In the genomic region with DNA sequence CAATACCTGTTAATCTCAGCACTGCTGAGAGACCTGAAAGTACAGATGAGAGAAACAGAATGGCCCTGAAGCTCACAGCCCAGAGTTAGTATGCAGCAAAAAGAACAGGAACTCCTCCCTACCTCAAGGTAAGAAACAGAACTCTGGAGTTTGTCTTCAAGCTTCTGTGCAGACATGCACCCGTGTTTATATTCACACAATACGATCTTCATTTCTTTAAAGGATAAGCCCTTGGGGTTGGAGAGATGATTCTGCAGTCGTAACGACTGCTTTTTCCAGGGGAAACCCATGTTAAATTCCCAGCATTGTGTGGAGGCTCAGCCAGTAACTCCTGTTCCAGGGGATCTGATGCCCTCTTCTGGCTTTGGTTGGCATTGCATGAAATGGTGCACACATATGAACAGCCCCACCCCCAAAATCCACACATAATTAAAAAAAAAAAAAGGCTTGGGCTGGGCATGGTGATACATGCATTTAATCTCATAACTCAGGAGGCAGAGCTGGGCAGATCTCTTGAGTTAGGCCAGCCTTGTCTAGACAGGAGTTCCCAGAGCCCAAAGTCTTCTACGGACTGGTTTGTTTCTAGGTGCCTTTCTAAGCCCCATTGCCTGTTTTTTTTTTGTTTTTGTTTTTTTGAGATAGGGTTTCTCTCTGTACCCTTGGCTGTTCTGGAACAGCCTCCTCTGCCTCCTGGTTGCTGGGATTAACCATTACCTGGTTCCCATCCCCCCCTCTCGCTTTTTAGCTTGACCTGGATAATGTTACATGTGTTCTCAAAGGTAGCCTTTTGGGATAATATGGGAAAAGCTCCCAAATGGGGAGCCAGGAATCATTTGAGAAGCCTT, we compare ENCODE assay signal across 8 mouse cellular contexts. TPM values are rescaled to one million over a fixed set of nuclear protein-coding genes. Genes with fewer than 3 reads are reported as not detected.
DNase-seq lines count a peak whose midpoint lies in the region; ATAC-seq and TF ChIP-seq lines count a peak whose summit lies in the region.

No protein-coding gene starts in this region.

- H3K9ac ChIP-seq in intestine, embryonic 14.5 days (ENCODE audit: low read length), result no peak overlapping the region

- H3K4me1 ChIP-seq in intestine, embryonic 14.5 days (replicated peaks; ENCODE audit: control insufficient read depth, insufficient read depth, low read length), result peaks cover 8% of the 10 kb centered on the region
- H3K4me1 ChIP-seq in spleen, adult 2 months (ENCODE audit: control insufficient read depth, insufficient read depth, insufficient read length), result peaks cover 5% of the 10 kb centered on the region; the same call in 1 of the 2 replicates

- 53% methylated on average over 6 of the region's 6 CpGs for whole genome bisulfite sequencing in intestine, embryonic 14.5 days
- WGBS in spleen, adult 2 months, result 54% methylated on average over 6 of the region's 6 CpGs

- ATAC-seq in intestine, embryonic 14.5 days (replicated peaks; ENCODE audit: low FRiP score, low TSS enrichment, low read depth), result no peak; the same call in 1 of the 2 replicates
- ATAC-seq in megakaryocyte progenitor cell, adult 5-6 weeks (replicated peaks; ENCODE audit: poor library complexity), result peak; percentile 68

- peak overlapping the region; percentile 30; the same call in 1 of the 2 replicates for H3K4me3 ChIP-seq in intestine, embryonic 14.5 days (ENCODE audit: low read depth, low read length)
- H3K4me3 ChIP-seq in spleen, adult 2 months (ENCODE audit: extremely low read depth, insufficient read depth, insufficient read length), result no peak overlapping the region

- TF ChIP-seq POLR2A in spleen, adult 2 months (IDR thresholded peaks at IDR 0.05; ENCODE audit: low read depth, low read length), result no peak

- no peak overlapping the region for H3K27ac ChIP-seq in intestine, embryonic 14.5 days (ENCODE audit: low read depth)
- no peak overlapping the region for H3K27ac ChIP-seq in spleen, adult 2 months (ENCODE audit: insufficient read depth, low read length)

- H3K36me3 ChIP-seq in intestine, embryonic 14.5 days (ENCODE audit: control insufficient read depth, insufficient read depth, low read length), result peaks cover 42% of the 10 kb centered on the region
- H3K36me3 ChIP-seq in spleen, adult 2 months (ENCODE audit: control insufficient read depth, insufficient read depth, low read length), result peaks cover 11% of the 10 kb centered on the region

- H3K9me3 ChIP-seq in intestine, embryonic 14.5 days (ENCODE audit: control insufficient read depth, low read length), result no peaks in the 10 kb centered on the region

- peak; percentile 65 to 85 for DNase-seq in heart, adult 18-20 months
- DNase-seq in heart, postnatal 25 days (ENCODE audit: low spot score), result no peak
- peak; percentile 57 for DNase-seq in cerebellum, adult 9-11 months
- peak; percentile 57 to 64 for DNase-seq in frontal cortex, postnatal 25 days (ENCODE audit: low spot score in 2 of 2)
- peak; percentile 94 for DNase-seq in intestine, embryonic 14.5 days (ENCODE audit: low spot score)
- peak; percentile 78 to 86 for DNase-seq in left cerebral cortex, postnatal 14 days (ENCODE audit: low spot score in 2 of 2)
- peak; percentile 44 to 76 for DNase-seq in spleen, adult 2 months (ENCODE audit: low read depth in 1 of 2, low spot score in 2 of 2)

- peak overlapping the region; percentile 55 for H3K4me2 ChIP-seq in intestine, embryonic 14.5 days (ENCODE audit: low read length)

- peak; percentile 25; the same call in 1 of the 2 replicates for TF ChIP-seq CTCF in spleen, adult 2 months (IDR thresholded peaks at IDR 0.05; ENCODE audit: extremely low read depth, insufficient read depth, insufficient read length, insufficient replicate concordance)

- intact Hi-C loops in heart, postnatal 25 days (cut with DNase I), result no loop called here
- intact Hi-C loops in left cerebral cortex, postnatal 14 days (cut with DNase I), result no loop called here

- no peaks in the 10 kb centered on the region for H3K27me3 ChIP-seq in intestine, embryonic 14.5 days (replicated peaks; ENCODE audit: control insufficient read depth, insufficient read depth, low read length)
- H3K27me3 ChIP-seq in spleen, adult 2 months (ENCODE audit: control insufficient read depth, insufficient read depth, low read length), result no peaks in the 10 kb centered on the region

RNA-seq across cellular contexts. Expression of gene Pycard, which starts 1.8 kb away (rescaled TPM):
- 10 to 100 TPM in 1 of 2 experiments, 1 to 10 TPM in 1; 9.0 to 10.5 TPM for total RNA-seq in heart, adult 18-20 months (2021)
- total RNA-seq in heart, postnatal 25 days (2021), result 10 to 100 TPM; 10.3 to 10.9 TPM
- polyA plus RNA-seq in intestine, embryonic 14.5 days (2014; fragmentation: Nextera tagmentation; extraction: Ambion mirVana), result 208 and 275 TPM in 2 replicates
- total RNA-seq in left cerebral cortex, postnatal 14 days (2021), result 1 to 10 TPM; 2.2 to 3.7 TPM
- 142 and 147 TPM in 2 replicates for total RNA-seq in megakaryocyte progenitor cell, adult 5-6 weeks (2015)
- total RNA-seq in megakaryocyte progenitor cell, adult 5-6 weeks (2017), result 20.8 and 26.9 TPM in 2 replicates
- 98.6 and 100 TPM in 2 replicates for polyA plus RNA-seq in spleen, adult 2 months (2012; rRNA removed)

RNA-seq across cellular contexts. Expression of gene Trim72, which starts 11.9 kb away (rescaled TPM):
- total RNA-seq in heart, adult 18-20 months (2021), result 100 to 1,000 TPM; 279 to 317 TPM
- 100 to 1,000 TPM; 301 to 325 TPM for total RNA-seq in heart, postnatal 25 days (2021)
- polyA plus RNA-seq in intestine, embryonic 14.5 days (2014; fragmentation: Nextera tagmentation; extraction: Ambion mirVana), result 0.16 TPM in 1 of 2 replicates, not detected in the other
- under 1 TPM; 0.64 to 0.97 TPM for total RNA-seq in left cerebral cortex, postnatal 14 days (2021)
- not detected in 2 replicates for total RNA-seq in megakaryocyte progenitor cell, adult 5-6 weeks (2015)
- not detected in 2 replicates for total RNA-seq in megakaryocyte progenitor cell, adult 5-6 weeks (2017)
- polyA plus RNA-seq in spleen, adult 2 months (2012; rRNA removed), result 0.19 and 0.33 TPM in 2 replicates

RNA-seq across cellular contexts. Expression of gene Fus, which starts 24.6 kb away (rescaled TPM):
- 100 to 1,000 TPM; 108 to 156 TPM for total RNA-seq in heart, adult 18-20 months (2021)
- 100 to 1,000 TPM; 139 to 171 TPM for total RNA-seq in heart, postnatal 25 days (2021)
- polyA plus RNA-seq in intestine, embryonic 14.5 days (2014; fragmentation: Nextera tagmentation; extraction: Ambion mirVana), result 52.5 and 59.5 TPM in 2 replicates
- total RNA-seq in left cerebral cortex, postnatal 14 days (2021), result 100 to 1,000 TPM; 313 to 324 TPM
- total RNA-seq in megakaryocyte progenitor cell, adult 5-6 weeks (2015), result 180 and 190 TPM in 2 replicates
- 27.2 and 49.5 TPM in 2 replicates for total RNA-seq in megakaryocyte progenitor cell, adult 5-6 weeks (2017)
- polyA plus RNA-seq in spleen, adult 2 months (2012; rRNA removed), result 239 and 285 TPM in 2 replicates

RNA-seq across cellular contexts. Expression of gene Prss36, which starts 45.3 kb away (rescaled TPM):
- 1 to 10 TPM; 8.5 to 9.3 TPM for total RNA-seq in heart, adult 18-20 months (2021)
- 1 to 10 TPM; 7.5 to 8.1 TPM for total RNA-seq in heart, postnatal 25 days (2021)
- 8.6 and 11.0 TPM in 2 replicates for polyA plus RNA-seq in intestine, embryonic 14.5 days (2014; fragmentation: Nextera tagmentation; extraction: Ambion mirVana)
- 10 to 100 TPM in 1 of 2 experiments, 1 to 10 TPM in 1; 9.8 to 10.3 TPM for total RNA-seq in left cerebral cortex, postnatal 14 days (2021)
- 1.5 and 2.3 TPM in 2 replicates for total RNA-seq in megakaryocyte progenitor cell, adult 5-6 weeks (2015)
- 0.75 and 7.2 TPM in 2 replicates for total RNA-seq in megakaryocyte progenitor cell, adult 5-6 weeks (2017)
- 4.4 and 6.0 TPM in 2 replicates for polyA plus RNA-seq in spleen, adult 2 months (2012; rRNA removed)

Comparison
In these comparisons a context has a peak if more than half of its experiments do, and no peak if none do; other contexts are left out.
1. RNA of gene Trim72, which starts 11.9 kb away (total RNA-seq): 301 to 325 TPM in heart, postnatal 25 days and 279 to 317 TPM in heart, adult 18-20 months; 0.64 to 0.97 TPM in left cerebral cortex, postnatal 14 days and not detected in megakaryocyte progenitor cell, adult 5-6 weeks; every median in the first group is over 100 times any median in the second.